Mouse (Mus musculus) C2C12 (cell line): ENCODE data around the gene Rnps1. TPM values are rescaled to one million over a fixed set of nuclear protein-coding genes. Genes with fewer than 3 reads are reported as not detected.

Experiments
- H3K27me3 ChIP-seq: one replicate; pipeline ENCODE4 v1.6.1; 2011; ENCODE audit not compliant: control insufficient read depth, insufficient read depth, insufficient read length
- H3K36me3 ChIP-seq: one replicate; pipeline ENCODE4 v1.6.1; 2011; ENCODE audit not compliant: control insufficient read depth, insufficient read depth
- H3K4me3 ChIP-seq: one replicate; pipeline ENCODE4 v1.5.1; 2011; ENCODE audit warnings: mild to moderate bottlenecking, control low read depth; ENCODE audit not compliant: poor library complexity, insufficient read depth, severe bottlenecking
- H3K79me2 ChIP-seq: one replicate; pipeline ENCODE4 v1.6.1; 2011; ENCODE audit not compliant: control insufficient read depth, insufficient read depth
- H3K79me3 ChIP-seq: one replicate; pipeline ENCODE4 v1.6.1; 2011; ENCODE audit warnings: low read depth, control low read depth
- H3ac ChIP-seq: one replicate; pipeline ENCODE3; 2011; ENCODE audit warnings: low read depth; ENCODE audit not compliant: control insufficient read depth, insufficient read length
- CEBPB ChIP-seq: IDR thresholded peaks from one replicate; pipeline ENCODE4 v1.6.1; 2011; ENCODE audit warnings: low read depth, mild to moderate bottlenecking, control low read depth, moderate library complexity
- CTCF ChIP-seq: IDR thresholded peaks from one replicate; pipeline ENCODE4 v1.5.1; 2011; ENCODE audit not compliant: control insufficient read depth, insufficient read depth, insufficient read length
- FOSL1 ChIP-seq: IDR thresholded peaks from one replicate; pipeline ENCODE4 v1.8.0; 2011; ENCODE audit warnings: mild to moderate bottlenecking, low read length; ENCODE audit not compliant: poor library complexity, insufficient read depth, severe bottlenecking
- MAX ChIP-seq: IDR thresholded peaks from one replicate; pipeline ENCODE4 v1.6.1; 2011; ENCODE audit warnings: mild to moderate bottlenecking, control low read depth
- MYOD1 ChIP-seq: IDR thresholded peaks from one replicate; pipeline ENCODE4 v1.6.1; 2011; ENCODE audit warnings: low read depth; ENCODE audit not compliant: control insufficient read depth, insufficient read length
- MYOG ChIP-seq: IDR thresholded peaks from one replicate; pipeline ENCODE4 v1.6.1; 2011; ENCODE audit not compliant: control insufficient read depth, insufficient read length; ENCODE audit errors: extremely low read depth
- USF1 ChIP-seq: IDR thresholded peaks from one replicate; pipeline ENCODE4 v1.6.1; 2011; ENCODE audit warnings: low read depth, mild to moderate bottlenecking, control low read depth, moderate library complexity
- long read RNA-seq, 2 experiments: library from polyadenylated mRNA; unstranded; transcript quantifications; one replicate each; pipeline ENCODE4 v2.0.0; 2019 to 2020
- polyA plus RNA-seq: library from polyadenylated mRNA; unstranded; fragments of >200 nt; fragmentation: generic; extraction: Trizol; gene quantifications from one replicate; pipeline ENCODE4 v1.2.1, GENCODE M21; 2012; ENCODE audit warnings: missing spikeins

Rnps1 gene
- 99.0 TPM for polyA plus RNA-seq
- long read RNA-seq, experiment 1, transcript Rnps1-203 (9 exons, 1,920 nt), result minor isoform, 18 of 81 reads
- long read RNA-seq, experiment 1, transcript Rnps1-211 (8 exons, 1,769 nt), result minor isoform, 5 of 81 reads
- long read RNA-seq, experiment 1, transcript Rnps1-201 (8 exons, 1,816 nt), result major isoform, 30 of 81 reads
- long read RNA-seq, experiment 1, transcript Rnps1-202 (7 exons, 1,646 nt), result minor isoform, 5 of 81 reads
- long read RNA-seq, experiment 1, partial matches to known transcripts, result 19 of 81 reads
- long read RNA-seq, experiment 1, other reads (novel, unspliced or antisense), result 4 of 81 reads
- long read RNA-seq, experiment 2, transcript Rnps1-211 (8 exons, 1,769 nt), result minor isoform, 31 of 506 reads
- long read RNA-seq, experiment 2, transcript Rnps1-202 (7 exons, 1,646 nt), result minor isoform, 38 of 506 reads
- long read RNA-seq, experiment 2, transcript Rnps1-201 (8 exons, 1,816 nt), result major isoform, 246 of 506 reads
- long read RNA-seq, experiment 2, transcript Rnps1-203 (9 exons, 1,920 nt), result minor isoform, 74 of 506 reads
- long read RNA-seq, experiment 2, partial matches to known transcripts, result 88 of 506 reads
- long read RNA-seq, experiment 2, other reads (novel, unspliced or antisense), result 16 of 506 reads

DNA sequence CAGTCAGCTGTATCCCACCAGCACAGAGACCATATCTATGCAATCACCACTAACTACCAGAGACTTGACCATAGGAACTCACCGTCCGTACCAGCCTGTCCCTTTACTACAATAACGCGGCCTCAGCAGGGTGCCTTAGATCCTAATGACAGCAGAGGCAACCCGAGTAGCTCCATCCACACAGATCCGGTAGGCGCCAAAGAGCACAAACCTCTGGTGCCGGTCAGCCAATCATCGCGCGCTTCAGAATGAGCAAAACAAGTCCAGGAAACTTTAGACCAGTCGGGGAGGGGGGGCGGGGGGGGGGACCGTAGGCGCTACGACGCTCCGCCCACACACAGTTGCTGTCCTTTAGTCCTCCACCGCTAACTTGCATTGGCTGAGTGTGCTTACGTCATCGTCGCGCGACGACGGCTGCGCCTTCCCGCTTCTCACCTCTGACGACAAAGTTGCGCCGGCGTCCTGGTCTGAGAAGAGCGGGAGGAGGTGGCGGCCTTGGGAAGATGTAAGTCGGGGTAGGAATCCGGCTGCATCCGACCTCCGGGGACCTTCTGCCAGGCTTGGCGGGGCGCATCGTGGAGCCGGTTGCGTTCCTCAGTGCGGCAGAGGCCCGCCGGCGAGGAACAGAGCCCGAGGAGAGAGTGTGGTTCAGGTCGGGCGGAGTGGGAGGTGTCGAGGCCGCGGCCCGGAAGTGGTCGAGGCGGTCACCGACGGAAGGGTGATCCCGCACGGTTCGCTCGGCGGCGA is at the start of gene Rnps1:
Gene Rnps1, plus strand, starts transcription at position 336 of the 747 bp plus-strand sequence.
- TF ChIP-seq MAX, result peak; percentile 82
- no peak for TF ChIP-seq FOSL1
- Histone ChIP-seq H3K4me3 (peak within 1 kb of the TSS; percentile 95), H3K79me2 (peaks cover 49% of the 10 kb centered on the region), H3K79me3 (peaks cover 46% of the 10 kb centered on the region), H3K36me3 (peaks cover 26% of the 10 kb centered on the region), H3K27me3 (no peaks in the 10 kb centered on the region), H3ac (peak within 1 kb of the TSS; percentile 93)

DNA sequence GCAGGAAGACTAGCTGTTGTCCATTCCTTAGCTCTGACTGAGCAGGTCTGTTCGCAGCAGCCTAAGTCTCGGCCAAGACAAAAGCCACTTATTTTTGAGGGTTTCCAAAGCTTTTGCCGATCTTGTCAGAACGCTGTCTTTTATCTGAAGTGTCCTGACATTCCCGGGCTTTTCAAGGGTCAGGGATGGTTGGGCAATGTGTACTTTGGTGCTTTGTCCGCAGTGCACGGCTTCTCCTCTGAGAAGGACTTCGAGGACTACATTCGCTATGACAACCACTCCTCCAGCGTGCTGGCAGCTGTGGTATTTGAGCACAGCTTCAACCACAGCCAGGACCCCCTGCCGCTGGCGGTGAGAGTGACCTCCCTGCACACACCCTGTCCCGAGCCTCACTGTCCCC is 48.5 kb upstream of the Rnps1 start:
- H3K27me3 ChIP-seq, result peaks cover 14% of the 10 kb centered on the region
- TF ChIP-seq MYOG (no peak), MYOD1 (no peak), CTCF (no peak)
- H3K79me2 ChIP-seq, result no peaks in the 10 kb centered on the region
- H3K79me3 ChIP-seq, result no peaks in the 10 kb centered on the region
- H3K36me3 ChIP-seq, result no peaks in the 10 kb centered on the region
- H3K4me3 ChIP-seq, result no peak overlapping the region
- H3ac ChIP-seq, result no peak overlapping the region

- Histone ChIP-seq H3K79me2 (no peaks in the 10 kb centered on the region), H3K79me3 (no peaks in the 10 kb centered on the region), H3ac (no peak overlapping the region), H3K27me3 (peaks cover 46% of the 10 kb centered on the region), H3K4me3 (no peak overlapping the region), H3K36me3 (no peaks in the 10 kb centered on the region)
- TF ChIP-seq MYOD1, result no peak
- no peak for TF ChIP-seq MYOG
- no peak for TF ChIP-seq FOSL1
- TF ChIP-seq MAX, result no peak
Measured at GRCm38 (mm10) chr17:24375094-24375712, 39.2 kb upstream of the Rnps1 start.

DNA sequence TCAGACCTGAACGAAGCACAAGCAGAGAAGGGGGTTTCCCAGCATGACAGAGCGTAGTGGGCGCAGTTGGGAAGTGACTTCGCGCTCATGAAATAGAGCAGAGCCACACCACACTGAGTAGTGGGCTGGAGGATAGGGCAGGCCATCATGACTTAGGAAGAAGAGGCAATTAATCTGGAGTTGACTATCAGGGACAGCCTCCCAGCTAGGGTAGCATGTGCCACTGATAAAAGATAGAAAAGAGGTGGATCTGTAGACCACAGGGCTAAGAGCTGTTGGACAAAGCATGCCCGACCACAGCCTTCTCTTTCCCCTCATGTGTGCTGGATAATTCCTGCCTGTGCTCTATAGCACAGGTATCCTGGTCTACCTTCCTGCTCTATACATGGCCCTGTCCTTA is 38.5 kb upstream of the Rnps1 start:
- no peaks in the 10 kb centered on the region for H3K79me3 ChIP-seq
- no peak for TF ChIP-seq USF1
- no peak for TF ChIP-seq MYOD1
- TF ChIP-seq CTCF, result no peak
- no peak for TF ChIP-seq MYOG
- no peak for TF ChIP-seq CEBPB
- no peak for TF ChIP-seq FOSL1
- TF ChIP-seq MAX, result no peak
- no peaks in the 10 kb centered on the region for H3K36me3 ChIP-seq
- no peak overlapping the region for H3K4me3 ChIP-seq
- H3K79me2 ChIP-seq, result no peaks in the 10 kb centered on the region
- no peak overlapping the region for H3ac ChIP-seq
- peaks cover 46% of the 10 kb centered on the region for H3K27me3 ChIP-seq

- Histone ChIP-seq H3K27me3 (peaks cover 56% of the 10 kb centered on the region), H3K79me3 (no peaks in the 10 kb centered on the region), H3K79me2 (no peaks in the 10 kb centered on the region), H3ac (no peak overlapping the region), H3K36me3 (no peaks in the 10 kb centered on the region), H3K4me3 (no peak overlapping the region)
- TF ChIP-seq FOSL1, result no peak
- no peak for TF ChIP-seq CEBPB
- TF ChIP-seq MYOD1, result no peak
- no peak for TF ChIP-seq CTCF
- no peak for TF ChIP-seq MYOG
- no peak for TF ChIP-seq MAX
- TF ChIP-seq USF1, result no peak
Measured at GRCm38 (mm10) chr17:24378496-24378895, 35.9 kb upstream of the Rnps1 start.

GRCm38 (mm10) chr17:24383789-24384188 is 30.6 kb upstream of the Rnps1 start:
- Histone ChIP-seq H3K79me2 (no peaks in the 10 kb centered on the region), H3K79me3 (no peaks in the 10 kb centered on the region), H3K36me3 (no peaks in the 10 kb centered on the region), H3K27me3 (peaks cover 55% of the 10 kb centered on the region), H3ac (no peak overlapping the region), H3K4me3 (no peak overlapping the region)
- TF ChIP-seq MYOD1, result no peak
- TF ChIP-seq USF1, result no peak
- no peak for TF ChIP-seq MAX
- TF ChIP-seq FOSL1, result no peak
